Mouse (Mus musculus): Measurements from ENCODE around the gene Polr3g.

GRCm38 (mm10) chr13:81757058-81757660, 46.3 kb upstream of the Polr3g start:
- no peak for TF ChIP-seq CTCF (IDR thresholded peaks at IDR 0.05)
- TF ChIP-seq POLR2A (IDR thresholded peaks at IDR 0.05; ENCODE audit: insufficient read depth, low read depth, low read length) = no peak
